Mouse (Mus musculus) stomach, postnatal 0 days (tissue): ENCODE results near the gene Pde4c.

Experiments used
- CTCF ChIP-seq: IDR thresholded peaks from 2 replicates; pipeline ENCODE4 v1.5.1; 2016; ENCODE audit warnings: antibody characterized with exemption, low read depth, mild to moderate bottlenecking, moderate library complexity
- EP300 ChIP-seq: optimal IDR thresholded peaks from 2 replicates; pipeline ENCODE3; 2016; ENCODE audit warnings: antibody characterized with exemption

GRCm38 (mm10) chr8:70748246-70749096 is 25.0 kb downstream of the Pde4c start:
- TF ChIP-seq CTCF, result no peak
- TF ChIP-seq EP300, result no peak
